Mouse (Mus musculus) inflammation-experienced regulatory T-cells, adult 16 weeks (primary cell): ENCODE measurements around the gene Olfr10. TPM values are rescaled to one million over a fixed set of nuclear protein-coding genes. Genes with fewer than 3 reads are reported as not detected.

Source experiments
- polyA plus RNA-seq: library from polyadenylated mRNA; unstranded; fragments of 100-300 nt; shearing (Covaris generic); gene quantifications from one replicate; pipeline ENCODE4 v1.2.1, GENCODE M21; 2017

The Olfr10 gene
- polyA plus RNA-seq, result not detected

DNA sequence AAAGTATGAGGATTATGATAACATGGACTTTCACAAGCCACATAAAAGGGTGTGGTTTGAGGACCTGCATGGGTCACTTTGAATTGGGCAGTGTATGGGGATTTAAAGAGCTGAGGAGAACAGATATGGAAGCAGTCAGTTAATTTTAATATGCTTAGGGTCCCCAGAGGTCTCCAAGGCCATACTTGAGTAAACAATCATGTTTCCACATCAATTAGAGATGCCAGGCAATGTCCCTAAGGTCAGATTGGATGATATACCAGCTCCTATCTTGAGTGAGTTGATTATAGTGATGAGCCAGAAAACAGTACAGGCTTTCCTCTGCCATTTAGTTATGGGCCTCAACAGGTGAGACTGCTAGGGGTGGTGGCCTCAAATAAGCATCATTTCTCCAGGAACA, at the start of gene Olfr10:
Olfr10 (plus strand) TSS at position 301 of the 400 bp plus-strand sequence.

DNA sequence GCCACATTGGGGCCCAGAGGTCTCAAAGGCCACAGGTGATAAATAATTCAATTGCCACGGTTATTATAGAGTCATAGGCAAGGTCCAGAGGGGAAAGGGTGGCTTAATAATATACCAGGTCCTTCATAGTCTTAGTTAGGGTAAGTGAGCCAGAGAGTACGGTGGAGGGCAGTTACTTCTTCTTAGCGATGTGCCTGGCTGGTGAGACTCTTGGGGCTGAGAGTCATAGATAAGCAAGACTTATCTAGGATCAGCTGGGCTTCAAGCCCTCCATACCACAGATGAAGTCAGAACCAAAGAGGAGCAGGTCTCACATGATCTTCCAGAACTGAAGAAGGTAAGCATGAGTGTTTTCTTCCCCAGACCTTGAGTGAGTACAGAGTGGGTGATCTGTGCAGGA, 26.3 kb upstream of the Olfr10 start, which contains the start of gene Olfr1393:
Olfr1393 (plus strand) TSS at position 83 of the 400 bp plus-strand sequence.

DNA sequence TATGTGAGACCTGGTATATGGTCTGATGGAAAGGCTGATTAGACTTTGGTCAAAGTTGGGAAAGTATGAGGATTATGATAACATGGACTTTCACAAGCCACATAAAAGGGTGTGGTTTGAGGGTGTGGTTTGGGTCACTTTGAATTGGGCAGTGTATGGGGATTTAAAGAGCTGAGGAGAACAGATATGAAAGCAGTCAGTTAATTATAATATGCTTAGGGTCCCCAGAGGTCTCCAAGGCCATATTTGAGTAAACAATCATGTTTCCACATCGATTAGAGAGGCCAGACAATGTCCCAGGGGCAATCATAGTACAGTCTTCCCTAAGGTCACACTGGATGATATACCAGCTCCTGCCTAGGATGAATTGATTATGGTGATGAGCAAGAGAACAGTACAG, 19.6 kb upstream of the Olfr10 start, which contains the start of gene Olfr1392:
Olfr1392 (plus strand) TSS at position 301 of the 400 bp plus-strand sequence.

DNA sequence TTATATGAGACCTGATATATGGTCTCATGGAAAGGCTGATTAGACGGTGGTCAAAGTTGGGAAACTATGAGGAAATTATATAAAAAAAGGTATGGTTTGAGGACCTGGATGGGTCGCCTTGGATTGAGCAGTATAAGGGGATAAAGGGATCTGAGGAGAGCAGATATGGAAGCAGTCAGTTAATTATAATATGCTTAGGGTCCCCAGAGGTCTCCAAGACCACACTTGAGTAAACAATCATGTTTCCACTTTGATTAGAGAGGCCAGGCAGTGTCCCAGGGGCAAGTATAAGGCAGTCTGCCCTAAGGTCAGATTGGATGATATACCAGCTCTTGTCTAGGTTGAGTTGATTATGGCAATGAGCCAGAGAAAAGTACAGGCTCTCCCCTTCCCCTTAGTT, 17.9 kb downstream of the Olfr10 start, which contains the start of gene Olfr1391:
Olfr1391 (plus strand) TSS at position 301 of the 400 bp plus-strand sequence.

DNA sequence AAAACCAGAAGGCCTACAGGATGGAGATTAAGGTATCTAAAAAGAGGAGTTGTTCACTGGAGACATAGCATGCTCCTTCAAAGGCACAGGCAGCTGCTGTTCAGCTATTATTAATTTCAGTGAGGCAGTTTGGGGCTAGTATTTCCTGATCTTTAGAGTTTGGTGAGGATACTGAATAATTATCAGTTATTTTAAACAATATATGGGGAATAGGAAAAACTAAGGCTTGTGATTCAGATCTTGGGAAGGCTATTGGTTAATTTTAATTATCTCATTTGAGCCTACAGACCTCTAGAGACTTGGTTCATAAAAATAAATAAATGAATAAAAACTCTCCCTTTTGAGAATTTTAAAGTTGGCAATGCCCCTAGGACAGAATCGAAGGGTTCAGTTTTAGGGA, 30.3 kb downstream of the Olfr10 start, which contains the start of gene Olfr1390:
Olfr1390 (plus strand) TSS at position 301 of the 400 bp plus-strand sequence.

Other genes starting within 250 kb of the Olfr10 start
- 364 TPM for gene Tgtp2, start 240.5 kb upstream of the Olfr10 start, polyA plus RNA-seq
- 525 TPM for gene Ifi47, start 228.2 kb upstream of the Olfr10 start, polyA plus RNA-seq
- not detected for gene Olfr1396, start 189.9 kb upstream of the Olfr10 start, polyA plus RNA-seq
- gene Olfr1395, start 162.5 kb upstream of the Olfr10 start, polyA plus RNA-seq, result not detected
- gene Olfr1394, start 150.4 kb upstream of the Olfr10 start, polyA plus RNA-seq, result not detected
- gene Btnl9, start 117.6 kb upstream of the Olfr10 start, polyA plus RNA-seq, result 0.16 TPM
- gene Zfp62, start 101.4 kb upstream of the Olfr10 start, polyA plus RNA-seq, result 88.1 TPM
- 123 TPM for gene Mgat1, start 60.5 kb upstream of the Olfr10 start, polyA plus RNA-seq
- gene Olfr1393, start 26.4 kb upstream of the Olfr10 start, polyA plus RNA-seq, result not detected
- not detected for gene Olfr1392, start 19.5 kb upstream of the Olfr10 start, polyA plus RNA-seq
- not detected for gene Olfr1391, start 18.0 kb downstream of the Olfr10 start, polyA plus RNA-seq
- gene Olfr1390, start 30.4 kb downstream of the Olfr10 start, polyA plus RNA-seq, result not detected
- not detected for gene Olfr1389, start 118.3 kb downstream of the Olfr10 start, polyA plus RNA-seq
- 0.10 TPM for gene Olfr1388, start 131.9 kb downstream of the Olfr10 start, polyA plus RNA-seq
- not detected for gene Olfr1387, start 150.6 kb downstream of the Olfr10 start, polyA plus RNA-seq
- gene Olfr1386, start 160.3 kb downstream of the Olfr10 start, polyA plus RNA-seq, result not detected
- 0.09 TPM for gene Olfr1385, start 184.3 kb downstream of the Olfr10 start, polyA plus RNA-seq
- not detected for gene Olfr1384, start 202.0 kb downstream of the Olfr10 start, polyA plus RNA-seq
- not detected for gene Olfr1383, start 214.9 kb downstream of the Olfr10 start, polyA plus RNA-seq
- gene Olfr1382, start 223.5 kb downstream of the Olfr10 start, polyA plus RNA-seq, result not detected
- 0.07 TPM for gene Olfr1381, start 238.7 kb downstream of the Olfr10 start, polyA plus RNA-seq